Comparison of ENCODE assay signal across 8 mouse cellular contexts in genomic region chr4:129251482-129252125, GRCm38 (mm10). TPM values are rescaled to one million over a fixed set of nuclear protein-coding genes. Genes with fewer than 3 reads are reported as not detected.
DNase-seq lines count a peak whose midpoint lies in the region; ATAC-seq lines count a peak whose summit lies in the region.

No protein-coding gene starts in this region.

- H3K9me3 ChIP-seq in heart, embryonic 16.5 days (replicated peaks; ENCODE audit: control insufficient read depth, low read length): no peaks in the 10 kb centered on the region
- H3K9me3 ChIP-seq in limb, embryonic 13.5 days: no peaks in the 10 kb centered on the region
- no peaks in the 10 kb centered on the region for H3K9me3 ChIP-seq in neural tube, embryonic 12.5 days

- no peak for ATAC-seq in heart, embryonic 16.5 days (replicated peaks; ENCODE audit: extremely low read depth, insufficient read depth, low FRiP score)
- peak; percentile 79 for ATAC-seq in granulocyte monocyte progenitor cell, adult 5-6 weeks (replicated peaks; ENCODE audit: poor library complexity, severe bottlenecking)
- ATAC-seq in limb, embryonic 13.5 days (ENCODE audit: low FRiP score, low read depth): no peak
- peak; percentile 53; the same call in 1 of the 2 replicates for ATAC-seq in neural tube, embryonic 12.5 days (ENCODE audit: low FRiP score, low read depth)

- H3K36me3 ChIP-seq in heart, embryonic 16.5 days (ENCODE audit: control insufficient read depth, insufficient read depth): no peaks in the 10 kb centered on the region
- H3K36me3 ChIP-seq in limb, embryonic 13.5 days: no peaks in the 10 kb centered on the region
- no peaks in the 10 kb centered on the region for H3K36me3 ChIP-seq in neural tube, embryonic 12.5 days

- H3K4me1 ChIP-seq in heart, embryonic 16.5 days (ENCODE audit: control insufficient read depth, insufficient read depth, low read length): peaks cover 18% of the 10 kb centered on the region
- peaks cover 33% of the 10 kb centered on the region for H3K4me1 ChIP-seq in limb, embryonic 13.5 days
- peaks cover 33% of the 10 kb centered on the region for H3K4me1 ChIP-seq in neural tube, embryonic 12.5 days

- DNase-seq in heart, adult 11 months: no peak
- no peak for DNase-seq in right cerebral cortex, postnatal 14 days
- DNase-seq in left cerebral cortex, adult 18-20 months (ENCODE audit: low spot score in 2 of 2): no peak
- no peak for DNase-seq in left cerebral cortex, postnatal 25 days (ENCODE audit: low spot score in 2 of 2)

- no peak overlapping the region for H3K27ac ChIP-seq in heart, embryonic 16.5 days (ENCODE audit: low read length)
- H3K27ac ChIP-seq in limb, embryonic 13.5 days: no peak overlapping the region
- H3K27ac ChIP-seq in neural tube, embryonic 12.5 days: no peak overlapping the region

- WGBS in heart, embryonic 16.5 days: 14% methylated on average over 15 of the region's 15 CpGs
- WGBS in limb, embryonic 13.5 days: 4% methylated on average over 15 of the region's 15 CpGs
- WGBS in neural tube, embryonic 12.5 days: 2% methylated on average over 15 of the region's 15 CpGs

- no peak overlapping the region for H3K9ac ChIP-seq in heart, embryonic 16.5 days (ENCODE audit: low read length)
- H3K9ac ChIP-seq in limb, embryonic 13.5 days: 0 out of 2 replicates have a peak overlapping the region, but pooled peaks have one; percentile 31
- H3K9ac ChIP-seq in neural tube, embryonic 12.5 days: no peak overlapping the region

- intact Hi-C loops in left cerebral cortex, postnatal 25 days (cut with DNase I): no loop called here

- H3K27me3 ChIP-seq in heart, embryonic 16.5 days (ENCODE audit: control insufficient read depth, insufficient read depth, low read length): peaks cover 39% of the 10 kb centered on the region
- peaks cover 47% of the 10 kb centered on the region for H3K27me3 ChIP-seq in limb, embryonic 13.5 days
- peaks cover 48% of the 10 kb centered on the region for H3K27me3 ChIP-seq in neural tube, embryonic 12.5 days (replicated peaks)

- no peak overlapping the region for H3K4me3 ChIP-seq in heart, embryonic 16.5 days (ENCODE audit: low read length)
- peak overlapping the region; percentile 8; the same call in 1 of the 2 replicates for H3K4me3 ChIP-seq in limb, embryonic 13.5 days
- H3K4me3 ChIP-seq in neural tube, embryonic 12.5 days: no peak overlapping the region

- peak overlapping the region; percentile 27 for H3K4me2 ChIP-seq in heart, embryonic 16.5 days (ENCODE audit: low read depth, low read length)
- H3K4me2 ChIP-seq in limb, embryonic 13.5 days (replicated peaks): peak overlapping the region; percentile 50
- peak overlapping the region; percentile 44 for H3K4me2 ChIP-seq in neural tube, embryonic 12.5 days (replicated peaks)

RNA-seq across cellular contexts. Expression of gene C77080, which starts 9.6 kb away (rescaled TPM):
- polyA plus RNA-seq in heart, embryonic 16.5 days (2015; fragmentation: Nextera tagmentation; extraction: Ambion mirVana): 2.2 and 2.3 TPM in 2 replicates
- 0.32 and 0.88 TPM in 2 replicates for total RNA-seq in granulocyte monocyte progenitor cell, adult 5-6 weeks (2014; fragmentation: Nextera tagmentation)
- 0.05 TPM in 1 of 2 replicates, not detected in the other for total RNA-seq in granulocyte monocyte progenitor cell, adult 5-6 weeks (2017)
- 6.1 and 7.9 TPM in 2 replicates for polyA plus RNA-seq in limb, embryonic 13.5 days (2015; fragmentation: Nextera tagmentation; extraction: Ambion mirVana)
- 4.0 and 4.6 TPM in 2 replicates for polyA plus RNA-seq in neural tube, embryonic 12.5 days (2016; fragmentation: Nextera tagmentation; extraction: Ambion mirVana)
- 10 to 100 TPM; 23.1 to 24.0 TPM for total RNA-seq in left cerebral cortex, adult 18-20 months (2021)
- 10 to 100 TPM; 19.5 to 28.2 TPM for total RNA-seq in left cerebral cortex, postnatal 25 days (2021)

RNA-seq across cellular contexts. Expression of gene Sync, which starts 35.8 kb away (rescaled TPM):
- 1.8 and 1.9 TPM in 2 replicates for polyA plus RNA-seq in heart, embryonic 16.5 days (2015; fragmentation: Nextera tagmentation; extraction: Ambion mirVana)
- total RNA-seq in granulocyte monocyte progenitor cell, adult 5-6 weeks (2014; fragmentation: Nextera tagmentation): not detected in 2 replicates
- not detected in 2 replicates for total RNA-seq in granulocyte monocyte progenitor cell, adult 5-6 weeks (2017)
- 3.3 TPM in 2 replicates for polyA plus RNA-seq in limb, embryonic 13.5 days (2015; fragmentation: Nextera tagmentation; extraction: Ambion mirVana)
- 1.7 and 1.9 TPM in 2 replicates for polyA plus RNA-seq in neural tube, embryonic 12.5 days (2016; fragmentation: Nextera tagmentation; extraction: Ambion mirVana)
- total RNA-seq in left cerebral cortex, adult 18-20 months (2021): 1 to 10 TPM; 1.9 to 2.5 TPM
- total RNA-seq in left cerebral cortex, postnatal 25 days (2021): 1 to 10 TPM; 1.4 to 1.6 TPM

Comparison
In these comparisons a context has a peak if more than half of its experiments do, and no peak if none do; other contexts are left out.
1. ATAC-seq: peak in granulocyte monocyte progenitor cell, adult 5-6 weeks (single experiment) and neural tube, embryonic 12.5 days (single experiment); none in heart, embryonic 16.5 days (single experiment) and limb, embryonic 13.5 days (single experiment).
2. RNA of gene C77080, which starts 9.6 kb away (total RNA-seq): 19.5 to 28.2 TPM in left cerebral cortex, postnatal 25 days and 23.1 to 24.0 TPM in left cerebral cortex, adult 18-20 months; 0.05 to 0.88 TPM in granulocyte monocyte progenitor cell, adult 5-6 weeks; every median in the first group is over 10 times any median in the second.
3. Peak in every context shown above with its lines, with median percentiles within 50 percentile points of each other: H3K4me2 ChIP-seq.